Comparison of ENCODE assay signal across 28 mouse cellular contexts in the genomic region with DNA sequence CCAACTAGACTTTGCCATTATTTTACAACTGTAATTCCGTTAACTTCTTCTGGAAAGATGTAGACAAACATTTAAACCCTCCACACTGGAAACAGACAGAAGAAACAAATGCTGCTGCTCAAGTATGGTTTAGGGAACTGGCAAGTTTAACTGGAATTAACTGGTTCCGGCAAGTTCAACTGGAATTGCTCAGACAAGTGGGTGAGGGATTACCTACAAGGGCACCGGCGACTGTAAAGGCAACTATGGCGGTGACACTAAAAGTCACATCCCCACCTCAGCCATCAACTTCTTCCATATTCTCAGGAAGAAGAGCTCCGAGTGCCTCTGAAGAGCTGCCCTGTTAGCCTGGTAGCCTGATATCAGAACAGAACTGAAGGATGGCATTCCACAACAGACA. TPM values are rescaled to one million over a fixed set of nuclear protein-coding genes. Genes with fewer than 3 reads are reported as not detected.
DNase-seq lines count a peak whose midpoint lies in the region; ATAC-seq and TF ChIP-seq lines count a peak whose summit lies in the region.
"Had no signal": no experiment of that assay in that cellular context is flagged by ENCODE, and none has a peak within 500 bp of the region (broad histone marks: within the 10 kb centered on the region; RNA-seq: fewer than 3 reads in every experiment).

No protein-coding gene starts in this region.

- H3K4me2 ChIP-seq in liver, postnatal 0 days (ENCODE audit: low read depth, low read length): no peak overlapping the region
- no peak overlapping the region for H3K4me2 ChIP-seq in liver, embryonic 12.5 days
- no peak overlapping the region for H3K4me2 ChIP-seq in embryonic facial prominence, embryonic 12.5 days (replicated peaks)
- no peak overlapping the region for H3K4me2 ChIP-seq in limb, embryonic 12.5 days
- no peak overlapping the region for H3K4me2 ChIP-seq in hindbrain, embryonic 11.5 days (replicated peaks; ENCODE audit: low read depth, low read length)
- H3K4me2 ChIP-seq: forebrain, embryonic 13.5 days; heart, embryonic 13.5 days had no signal

- peaks cover 29% of the 10 kb centered on the region for H3K36me3 ChIP-seq in liver, postnatal 0 days (replicated peaks; ENCODE audit: insufficient read depth, low read length)
- H3K36me3 ChIP-seq in liver, embryonic 12.5 days: peaks cover 79% of the 10 kb centered on the region
- H3K36me3 ChIP-seq in embryonic facial prominence, embryonic 12.5 days: peaks cover 52% of the 10 kb centered on the region
- peaks cover 52% of the 10 kb centered on the region for H3K36me3 ChIP-seq in limb, embryonic 12.5 days
- peaks cover 5% of the 10 kb centered on the region; the same call in 1 of the 2 replicates for H3K36me3 ChIP-seq in hindbrain, embryonic 11.5 days (ENCODE audit: control insufficient read depth, insufficient read depth, low read length)

- intact Hi-C loops in left cerebral cortex, adult 2 months (cut with DNase I): no loop called here

- H3K27ac ChIP-seq in liver, postnatal 0 days (ENCODE audit: low read depth): peak overlapping the region; percentile 58
- H3K27ac ChIP-seq in liver, embryonic 12.5 days: no peak overlapping the region
- peak overlapping the region; percentile 73 for H3K27ac ChIP-seq in embryonic facial prominence, embryonic 12.5 days
- 0 out of 2 replicates have a peak overlapping the region, but pooled peaks have one; percentile 73 for H3K27ac ChIP-seq in limb, embryonic 12.5 days
- no peak overlapping the region for H3K27ac ChIP-seq in left cerebral cortex, adult 2 months
- no peak overlapping the region for H3K27ac ChIP-seq in hindbrain, embryonic 11.5 days (ENCODE audit: low read depth, low read length)
- H3K27ac ChIP-seq: forebrain, embryonic 13.5 days; heart, adult 2 months; heart, embryonic 13.5 days; hindbrain, embryonic 10.5 days; kidney, postnatal 0 days; macrophage had no signal

- WGBS in liver, postnatal 0 days (ENCODE audit: insufficient replicate concordance): 88% methylated on average over 6 of the region's 6 CpGs
- 85% methylated on average over 6 of the region's 6 CpGs for WGBS in liver, embryonic 12.5 days (ENCODE audit: insufficient replicate concordance)
- WGBS in embryonic facial prominence, embryonic 12.5 days: 89% methylated on average over 6 of the region's 6 CpGs
- WGBS in limb, embryonic 12.5 days: 95% methylated on average over 6 of the region's 6 CpGs
- 90% methylated on average over 6 of the region's 6 CpGs for WGBS in hindbrain, embryonic 11.5 days

- no peaks in the 10 kb centered on the region for H3K9me3 ChIP-seq in liver, postnatal 0 days (ENCODE audit: low read length)
- no peaks in the 10 kb centered on the region for H3K9me3 ChIP-seq in liver, embryonic 12.5 days (replicated peaks)
- no peaks in the 10 kb centered on the region for H3K9me3 ChIP-seq in embryonic facial prominence, embryonic 12.5 days
- no peaks in the 10 kb centered on the region for H3K9me3 ChIP-seq in limb, embryonic 12.5 days
- H3K9me3 ChIP-seq in hindbrain, embryonic 11.5 days (ENCODE audit: control insufficient read depth, low read length): no peaks in the 10 kb centered on the region
- H3K9me3 ChIP-seq: forebrain, embryonic 13.5 days; G1E; heart, embryonic 13.5 days; hindbrain, embryonic 10.5 days had no signal

- H3K9ac ChIP-seq in liver, postnatal 0 days (replicated peaks): no peak overlapping the region
- H3K9ac ChIP-seq in liver, embryonic 12.5 days: no peak overlapping the region
- no peak overlapping the region for H3K9ac ChIP-seq in embryonic facial prominence, embryonic 12.5 days
- H3K9ac ChIP-seq in limb, embryonic 12.5 days (replicated peaks): no peak overlapping the region
- no peak overlapping the region for H3K9ac ChIP-seq in hindbrain, embryonic 11.5 days (ENCODE audit: low read depth, low read length)
- H3K9ac ChIP-seq: forebrain, embryonic 13.5 days; heart, embryonic 13.5 days had no signal

- 0 out of 2 replicates have a peak, but pooled peaks cover 2% of the 10 kb centered on the region for H3K4me1 ChIP-seq in liver, postnatal 0 days (ENCODE audit: insufficient read depth)
- H3K4me1 ChIP-seq in liver, embryonic 12.5 days: no peaks in the 10 kb centered on the region
- H3K4me1 ChIP-seq in embryonic facial prominence, embryonic 12.5 days: peaks cover 8% of the 10 kb centered on the region
- peaks cover 25% of the 10 kb centered on the region for H3K4me1 ChIP-seq in limb, embryonic 12.5 days (replicated peaks)
- no peaks in the 10 kb centered on the region for H3K4me1 ChIP-seq in hindbrain, embryonic 11.5 days (replicated peaks; ENCODE audit: control insufficient read depth, insufficient read depth, low read length)
- H3K4me1 ChIP-seq: forebrain, embryonic 13.5 days; hindbrain, embryonic 10.5 days had no signal

- no peak for DNase-seq in liver, postnatal 0 days
- peak; percentile 40 for DNase-seq in R1 (ENCODE audit: low read depth, low spot score)
- no peak for DNase-seq in left cerebral cortex, adult 2 months (ENCODE audit: extremely low spot score in 1 of 2, low spot score in 2 of 2)
- DNase-seq in hindbrain, embryonic 11.5 days (ENCODE audit: low spot score): no peak
- DNase-seq in gastrocnemius, postnatal 25 days: no peak
- DNase-seq: adrenal gland, postnatal 14 days; B cell, adult 2 months; cerebellum, adult 18-20 months; cerebellum, postnatal 10 days; gastrocnemius, postnatal 10 days; heart, adult 2 months; heart, postnatal 10 days; kidney, adult 18-20 months; kidney, postnatal 4 days; left cerebral cortex, postnatal 4 days; midbrain, embryonic 14.5 days; thymus, postnatal 14 days had no signal

- no peak for ATAC-seq in liver, postnatal 0 days
- no peak for ATAC-seq in liver, embryonic 12.5 days
- no peak for ATAC-seq in embryonic facial prominence, embryonic 12.5 days (ENCODE audit: insufficient number of reproducible peaks, insufficient read depth, low FRiP score, low TSS enrichment)
- ATAC-seq in limb, embryonic 12.5 days (ENCODE audit: insufficient number of reproducible peaks, insufficient read depth, low FRiP score, low TSS enrichment, low read depth): no peak
- no peak for ATAC-seq in hindbrain, embryonic 11.5 days (ENCODE audit: low FRiP score)
- ATAC-seq: forebrain, embryonic 13.5 days; hindbrain, embryonic 16.5 days; lung, postnatal 0 days had no signal

- no peak for TF ChIP-seq CTCF in liver, postnatal 0 days (IDR thresholded peaks at IDR 0.05; ENCODE audit: low read depth)
- no peak for TF ChIP-seq CTCF in left cerebral cortex, adult 2 months (IDR thresholded peaks at IDR 0.05)

- H3K27me3 ChIP-seq in liver, postnatal 0 days (ENCODE audit: insufficient read depth, low read length): no peaks in the 10 kb centered on the region
- no peaks in the 10 kb centered on the region for H3K27me3 ChIP-seq in liver, embryonic 12.5 days (replicated peaks)
- no peaks in the 10 kb centered on the region for H3K27me3 ChIP-seq in embryonic facial prominence, embryonic 12.5 days
- no peaks in the 10 kb centered on the region for H3K27me3 ChIP-seq in limb, embryonic 12.5 days
- no peaks in the 10 kb centered on the region for H3K27me3 ChIP-seq in hindbrain, embryonic 11.5 days (ENCODE audit: control insufficient read depth, insufficient read depth, low read length)
- H3K27me3 ChIP-seq: forebrain, embryonic 13.5 days; heart, embryonic 13.5 days had no signal

- no peak overlapping the region for H3K4me3 ChIP-seq in liver, postnatal 0 days (ENCODE audit: low read depth, low read length)
- no peak overlapping the region for H3K4me3 ChIP-seq in liver, embryonic 12.5 days
- H3K4me3 ChIP-seq in embryonic facial prominence, embryonic 12.5 days: no peak overlapping the region
- no peak overlapping the region for H3K4me3 ChIP-seq in limb, embryonic 12.5 days (replicated peaks)
- H3K4me3 ChIP-seq in left cerebral cortex, adult 2 months: no peak overlapping the region
- H3K4me3 ChIP-seq in hindbrain, embryonic 11.5 days (ENCODE audit: low read depth, low read length): no peak overlapping the region
- H3K4me3 ChIP-seq: forebrain, embryonic 13.5 days; heart, adult 2 months; heart, embryonic 13.5 days; hindbrain, embryonic 10.5 days had no signal

- TF ChIP-seq EP300 in liver, postnatal 0 days (IDR thresholded peaks at IDR 0.05; ENCODE audit: low read depth): no peak

RNA-seq across cellular contexts. Expression of gene Tmem245, which starts 32.9 kb away (rescaled TPM):
- polyA plus RNA-seq in liver, postnatal 0 days (2015; fragmentation: Nextera tagmentation; extraction: Ambion mirVana): 1.3 and 2.0 TPM in 2 replicates
- polyA plus RNA-seq in liver, embryonic 12.5 days (2016; fragmentation: Nextera tagmentation; extraction: Ambion mirVana): 5.8 and 6.1 TPM in 2 replicates
- polyA plus RNA-seq in embryonic facial prominence, embryonic 12.5 days (2016; fragmentation: Nextera tagmentation; extraction: Ambion mirVana): 13.2 and 13.5 TPM in 2 replicates
- polyA plus RNA-seq in limb, embryonic 12.5 days (2016; fragmentation: Nextera tagmentation; extraction: Ambion mirVana): 14.0 and 14.6 TPM in 2 replicates
- total RNA-seq in left cerebral cortex, adult 2 months (2021): 10 to 100 TPM; 41.7 to 42.2 TPM
- 6.5 and 7.7 TPM in 2 replicates for polyA plus RNA-seq in hindbrain, embryonic 11.5 days (2014; fragmentation: Nextera tagmentation; extraction: Ambion mirVana)
- 10 to 100 TPM; 17.1 to 19.2 TPM for total RNA-seq in gastrocnemius, postnatal 25 days (2021)

RNA-seq across cellular contexts. Expression of gene Ctnnal1, which starts 49.4 kb away (rescaled TPM):
- 4.3 and 5.1 TPM in 2 replicates for polyA plus RNA-seq in liver, postnatal 0 days (2015; fragmentation: Nextera tagmentation; extraction: Ambion mirVana)
- 13.1 and 13.4 TPM in 2 replicates for polyA plus RNA-seq in liver, embryonic 12.5 days (2016; fragmentation: Nextera tagmentation; extraction: Ambion mirVana)
- polyA plus RNA-seq in embryonic facial prominence, embryonic 12.5 days (2016; fragmentation: Nextera tagmentation; extraction: Ambion mirVana): 29.4 and 30.9 TPM in 2 replicates
- 40.2 and 40.4 TPM in 2 replicates for polyA plus RNA-seq in limb, embryonic 12.5 days (2016; fragmentation: Nextera tagmentation; extraction: Ambion mirVana)
- total RNA-seq in left cerebral cortex, adult 2 months (2021): 10 to 100 TPM; 19.9 to 20.2 TPM
- 22.2 and 25.2 TPM in 2 replicates for polyA plus RNA-seq in hindbrain, embryonic 11.5 days (2014; fragmentation: Nextera tagmentation; extraction: Ambion mirVana)
- total RNA-seq in gastrocnemius, postnatal 25 days (2021): 10 to 100 TPM in 1 of 2 experiments, 1 to 10 TPM in 1; 9.9 to 11.7 TPM

Comparison
In these comparisons a context has a peak if more than half of its experiments do, and no peak if none do; other contexts are left out.
1. H3K27ac ChIP-seq: peak in liver, postnatal 0 days (single experiment), embryonic facial prominence, embryonic 12.5 days (single experiment) and limb, embryonic 12.5 days (single experiment); none in liver, embryonic 12.5 days (single experiment), left cerebral cortex, adult 2 months (single experiment) and hindbrain, embryonic 11.5 days (single experiment).